Mouse (Mus musculus) hindbrain, embryonic 15.5 days (tissue): ENCODE data around the gene Cog1. TPM values are rescaled to one million over a fixed set of nuclear protein-coding genes. Genes with fewer than 3 reads are reported as not detected.
"Not testable (repeated sequence)": the region's sequence is repeated elsewhere in the genome, so short reads cannot be mapped to it uniquely, and the experiment has no call there.

Experiments
- ATAC-seq: fragments of 200-750 bp; cut with Nextera tagmentation; 2 replicates; pipeline ENCODE4 v1.8.0; 2017; ENCODE audit warnings: low read depth, moderate number of reproducible peaks, moderate TSS enrichment; ENCODE audit not compliant: low FRiP score
- H3K27ac ChIP-seq: fragments of 300-500 bp; sonication (generic); replicated peaks from 2 replicates; pipeline ENCODE4 v1.5.1; 2015; ENCODE audit warnings: mild to moderate bottlenecking, inconsistent platforms
- H3K27me3 ChIP-seq: fragments of 300-500 bp; sonication (generic); 2 replicates; pipeline ENCODE4 v1.6.1; 2015; ENCODE audit warnings: control low read depth, inconsistent platforms
- H3K36me3 ChIP-seq: fragments of 300-500 bp; sonication (generic); 2 replicates; pipeline ENCODE4 v1.6.1; 2015; ENCODE audit warnings: control low read depth, inconsistent platforms
- H3K4me1 ChIP-seq: fragments of 300-500 bp; sonication (generic); replicated peaks from 2 replicates; pipeline ENCODE4 v1.6.1; 2015; ENCODE audit warnings: control low read depth, inconsistent platforms
- H3K4me2 ChIP-seq: fragments of 300-500 bp; sonication (generic); 2 replicates; pipeline ENCODE4 v1.6.1; 2015; ENCODE audit warnings: moderate library complexity, mild to moderate bottlenecking, inconsistent platforms
- H3K4me3 ChIP-seq: fragments of 300-500 bp; sonication (generic); 2 replicates; pipeline ENCODE4 v1.5.1; 2015; ENCODE audit warnings: mild to moderate bottlenecking, inconsistent platforms
- H3K9ac ChIP-seq: fragments of 300-500 bp; sonication (generic); 2 replicates; pipeline ENCODE4 v1.6.1; 2015; ENCODE audit warnings: inconsistent platforms
- H3K9me3 ChIP-seq: fragments of 300-500 bp; sonication (generic); 2 replicates; pipeline ENCODE4 v1.6.1; 2016; ENCODE audit warnings: control low read depth, inconsistent platforms
- WGBS: fragments of 180-500 bp; shearing (Covaris S2); methylation state at CpG from one replicate; pipeline ENCODE4 v1.1.7; 2015; 5-methylcytosine and 5-hydroxymethylcytosine counted together
- polyA plus RNA-seq: library from polyadenylated mRNA; unstranded; fragments of >200 nt; fragmentation: Nextera tagmentation; extraction: Ambion mirVana; gene quantifications from 2 replicates; pipeline ENCODE4 v1.2.1, GENCODE M21; 2015

Cog1 gene
- polyA plus RNA-seq, 1 experiment from 2014 or later = 42.6 TPM

GRCm38 (mm10) chr11:113657221-113657620 lies 8.3 kb downstream of the Cog1 start:
- Histone ChIP-seq H3K4me1 (peaks cover 21% of the 10 kb centered on the region), H3K27me3 (no peaks in the 10 kb centered on the region), H3K9ac (no peak overlapping the region), H3K36me3 (peaks cover 91% of the 10 kb centered on the region), H3K4me2 (no peak overlapping the region), H3K9me3 (no peaks in the 10 kb centered on the region), H3K27ac (0 out of 2 replicates have a peak overlapping the region, but pooled peaks have one; percentile 17), H3K4me3 (no peak overlapping the region)
- WGBS = 75% methylated on average over 4 of the region's 4 CpGs
- peak; percentile 9; the same call in 1 of the 2 replicates for ATAC-seq

GRCm38 (mm10) chr11:113658319-113658718 lies 9.3 kb downstream of the Cog1 start:
- no peak for ATAC-seq
- H3K4me1 ChIP-seq = peaks cover 20% of the 10 kb centered on the region
- no peak overlapping the region for H3K27ac ChIP-seq
- H3K36me3 ChIP-seq = peaks cover 89% of the 10 kb centered on the region
- H3K4me2 ChIP-seq = no peak overlapping the region
- no peaks in the 10 kb centered on the region for H3K9me3 ChIP-seq
- 91% methylated on average over 8 of the region's 8 CpGs for WGBS
- no peaks in the 10 kb centered on the region for H3K27me3 ChIP-seq
- H3K9ac ChIP-seq = no peak overlapping the region
- H3K4me3 ChIP-seq = no peak overlapping the region

GRCm38 (mm10) chr11:113658763-113659162 lies 9.8 kb downstream of the Cog1 start:
- 94% methylated on average over 4 of the region's 4 CpGs for WGBS
- Histone ChIP-seq H3K27ac (no peak overlapping the region), H3K9ac (no peak overlapping the region), H3K27me3 (no peaks in the 10 kb centered on the region), H3K36me3 (peaks cover 89% of the 10 kb centered on the region), H3K9me3 (no peaks in the 10 kb centered on the region), H3K4me2 (no peak overlapping the region), H3K4me3 (no peak overlapping the region), H3K4me1 (peaks cover 20% of the 10 kb centered on the region)
- no peak for ATAC-seq

- H3K9me3 ChIP-seq, H3K27ac ChIP-seq, H3K27me3 ChIP-seq, H3K9ac ChIP-seq, H3K4me3 ChIP-seq, ATAC-seq, H3K4me2 ChIP-seq: not testable (repeated sequence)
- Histone ChIP-seq H3K4me1 (peaks cover 20% of the 10 kb centered on the region), H3K36me3 (peaks cover 83% of the 10 kb centered on the region)
- 99% methylated on average over 3 of the region's 3 CpGs for WGBS
Observed at GRCm38 (mm10) chr11:113660213-113660612, 11.2 kb downstream of the Cog1 start.

GRCm38 (mm10) chr11:113660940-113661339 lies 12.0 kb downstream of the Cog1 start:
- H3K4me3 ChIP-seq = no peak overlapping the region
- peaks cover 18% of the 10 kb centered on the region for H3K4me1 ChIP-seq
- no peak overlapping the region for H3K4me2 ChIP-seq
- H3K27ac ChIP-seq = no peak overlapping the region
- ATAC-seq = no peak
- no peaks in the 10 kb centered on the region for H3K27me3 ChIP-seq
- peaks cover 77% of the 10 kb centered on the region for H3K36me3 ChIP-seq
- WGBS = 87% methylated on average over 11 of the region's 11 CpGs
- H3K9me3 ChIP-seq = no peaks in the 10 kb centered on the region
- H3K9ac ChIP-seq = no peak overlapping the region

- Histone ChIP-seq H3K27me3 (no peaks in the 10 kb centered on the region), H3K9ac (no peak overlapping the region), H3K4me2 (no peak overlapping the region), H3K4me1 (peaks cover 13% of the 10 kb centered on the region), H3K4me3 (no peak overlapping the region), H3K36me3 (peaks cover 67% of the 10 kb centered on the region), H3K9me3 (no peaks in the 10 kb centered on the region), H3K27ac (no peak overlapping the region)
- WGBS = 91% methylated on average over 18 of the region's 18 CpGs
- no peak for ATAC-seq
Observed at GRCm38 (mm10) chr11:113661835-113662351, 12.9 kb downstream of the Cog1 start.

- 69% methylated on average over 2 of the region's 2 CpGs for WGBS
- no peak overlapping the region for H3K27ac ChIP-seq
- no peak overlapping the region for H3K4me3 ChIP-seq
- no peak overlapping the region for H3K4me2 ChIP-seq
- H3K4me1 ChIP-seq = peaks cover 12% of the 10 kb centered on the region; the same call in 1 of the 2 replicates
- no peaks in the 10 kb centered on the region for H3K9me3 ChIP-seq
- ATAC-seq = no peak
- H3K36me3 ChIP-seq = peaks cover 51% of the 10 kb centered on the region
- H3K27me3 ChIP-seq = no peaks in the 10 kb centered on the region
- no peak overlapping the region for H3K9ac ChIP-seq
Observed at GRCm38 (mm10) chr11:113664279-113664678, 15.3 kb downstream of the Cog1 start.

GRCm38 (mm10) chr11:113666205-113666604 lies 17.2 kb downstream of the Cog1 start:
- Histone ChIP-seq H3K9ac (no peak overlapping the region), H3K36me3 (peaks cover 35% of the 10 kb centered on the region), H3K4me2 (no peak overlapping the region), H3K27me3 (no peaks in the 10 kb centered on the region), H3K9me3 (no peaks in the 10 kb centered on the region), H3K4me3 (no peak overlapping the region), H3K4me1 (peaks cover 12% of the 10 kb centered on the region; the same call in 1 of the 2 replicates), H3K27ac (no peak overlapping the region)
- no peak for ATAC-seq
- 74% methylated on average over 6 of the region's 6 CpGs for WGBS

- WGBS = 64% methylated on average over 10 of the region's 10 CpGs
- Histone ChIP-seq H3K4me2 (no peak overlapping the region), H3K4me3 (no peak overlapping the region), H3K9ac (no peak overlapping the region), H3K27me3 (no peaks in the 10 kb centered on the region), H3K36me3 (peaks cover 30% of the 10 kb centered on the region), H3K9me3 (no peaks in the 10 kb centered on the region), H3K27ac (no peak overlapping the region), H3K4me1 (peaks cover 12% of the 10 kb centered on the region; the same call in 1 of the 2 replicates)
- no peak for ATAC-seq
Observed at GRCm38 (mm10) chr11:113666648-113667047, 17.7 kb downstream of the Cog1 start.

GRCm38 (mm10) chr11:113667122-113667521 lies 18.2 kb downstream of the Cog1 start:
- Histone ChIP-seq H3K9ac (no peak overlapping the region), H3K4me3 (no peak overlapping the region), H3K36me3 (peaks cover 26% of the 10 kb centered on the region), H3K9me3 (no peaks in the 10 kb centered on the region), H3K4me2 (no peak overlapping the region), H3K27me3 (no peaks in the 10 kb centered on the region), H3K27ac (peak overlapping the region; percentile 45; the same call in 1 of the 2 replicates), H3K4me1 (peaks cover 12% of the 10 kb centered on the region; the same call in 1 of the 2 replicates)
- WGBS = 61% methylated on average over 2 of the region's 2 CpGs
- ATAC-seq = peak; percentile 51; the same call in 1 of the 2 replicates

- peaks cover 26% of the 10 kb centered on the region for H3K36me3 ChIP-seq
- H3K9ac ChIP-seq = no peak overlapping the region
- peaks cover 12% of the 10 kb centered on the region; the same call in 1 of the 2 replicates for H3K4me1 ChIP-seq
- no peak; the same call in 1 of the 2 replicates for ATAC-seq
- no peak overlapping the region for H3K4me3 ChIP-seq
- H3K4me2 ChIP-seq = no peak overlapping the region
- H3K9me3 ChIP-seq = no peaks in the 10 kb centered on the region
- H3K27me3 ChIP-seq = no peaks in the 10 kb centered on the region
- WGBS = 91% methylated on average over 4 of the region's 4 CpGs
- no peak overlapping the region for H3K27ac ChIP-seq
Observed at GRCm38 (mm10) chr11:113667704-113668103, 18.7 kb downstream of the Cog1 start.

GRCm38 (mm10) chr11:113668857-113669256 lies 19.9 kb downstream of the Cog1 start:
- Histone ChIP-seq H3K36me3 (peaks cover 14% of the 10 kb centered on the region), H3K27ac (no peak overlapping the region), H3K4me1 (peaks cover 12% of the 10 kb centered on the region; the same call in 1 of the 2 replicates), H3K9me3 (no peaks in the 10 kb centered on the region), H3K4me3 (no peak overlapping the region), H3K9ac (no peak overlapping the region), H3K4me2 (no peak overlapping the region), H3K27me3 (no peaks in the 10 kb centered on the region)
- ATAC-seq = no peak
- WGBS = 92% methylated on average over 5 of the region's 5 CpGs

- H3K27me3 ChIP-seq = no peaks in the 10 kb centered on the region
- ATAC-seq = no peak
- 77% methylated on average over 4 of the region's 4 CpGs for WGBS
- peaks cover 12% of the 10 kb centered on the region for H3K36me3 ChIP-seq
- no peaks in the 10 kb centered on the region for H3K9me3 ChIP-seq
- H3K4me2 ChIP-seq = no peak overlapping the region
- no peak overlapping the region for H3K4me3 ChIP-seq
- H3K4me1 ChIP-seq = peaks cover 12% of the 10 kb centered on the region; the same call in 1 of the 2 replicates
- no peak overlapping the region for H3K9ac ChIP-seq
- H3K27ac ChIP-seq = no peak overlapping the region
Observed at GRCm38 (mm10) chr11:113669711-113670110, 20.7 kb downstream of the Cog1 start.
